In genomic region chr14:57705759-57706158, GRCm38 (mm10) we compare ENCODE assay signal across 25 mouse cellular contexts. TPM values are rescaled to one million over a fixed set of nuclear protein-coding genes. Genes with fewer than 3 reads are reported as not detected.
"Had no signal": no experiment of that assay in that cellular context is flagged by ENCODE, and none has a peak within 500 bp of the region (broad histone marks: within the 10 kb centered on the region; RNA-seq: fewer than 3 reads in every experiment).

No protein-coding gene starts in this region.

- H3K36me3 ChIP-seq: midbrain, embryonic 12.5 days; midbrain, embryonic 15.5 days; neural tube, embryonic 12.5 days had no signal

- H3K9ac ChIP-seq: limb, embryonic 13.5 days; liver, embryonic 12.5 days; liver, embryonic 15.5 days; midbrain, embryonic 12.5 days; midbrain, embryonic 15.5 days; neural tube, embryonic 12.5 days; neural tube, embryonic 15.5 days had no signal

- H3K27me3 ChIP-seq: limb, embryonic 13.5 days; liver, embryonic 12.5 days; liver, embryonic 15.5 days; midbrain, embryonic 12.5 days; midbrain, embryonic 15.5 days; neural tube, embryonic 12.5 days; neural tube, embryonic 15.5 days had no signal

- H3K9me3 ChIP-seq: limb, embryonic 10.5 days; limb, embryonic 13.5 days; liver, embryonic 12.5 days; liver, embryonic 15.5 days; midbrain, embryonic 12.5 days; midbrain, embryonic 15.5 days; neural tube, embryonic 12.5 days; neural tube, embryonic 15.5 days had no signal

- H3K4me3 ChIP-seq: limb, embryonic 10.5 days; limb, embryonic 13.5 days; liver, embryonic 12.5 days; liver, embryonic 15.5 days; midbrain, embryonic 12.5 days; midbrain, embryonic 15.5 days; neural tube, embryonic 12.5 days; neural tube, embryonic 15.5 days had no signal

- H3K27ac ChIP-seq: limb, embryonic 10.5 days; limb, embryonic 13.5 days; liver, embryonic 12.5 days; liver, embryonic 15.5 days; macrophage; midbrain, embryonic 12.5 days; neural tube, embryonic 12.5 days; stomach, postnatal 0 days had no signal

- ATAC-seq: liver, embryonic 12.5 days; midbrain, embryonic 15.5 days had no signal

- H3K4me2 ChIP-seq: limb, embryonic 13.5 days; liver, embryonic 12.5 days; liver, embryonic 15.5 days; midbrain, embryonic 12.5 days; midbrain, embryonic 15.5 days; neural tube, embryonic 12.5 days; neural tube, embryonic 15.5 days had no signal

- DNase-seq: kidney, adult 9 months; kidney, postnatal 14 days; kidney, postnatal 4 days; layer of hippocampus, adult 9-11 months; layer of hippocampus, postnatal 36 days; liver; right cerebral cortex, adult 18-20 months; right cerebral cortex, postnatal 14 days; right cerebral cortex, postnatal 4 days; thymus, adult 2 months; thymus, postnatal 14 days; thymus, postnatal 4 days had no signal

RNA-seq across cellular contexts. Expression of gene Gm49361, which starts 40.1 kb away (rescaled TPM):
- polyA plus RNA-seq: kidney, embryonic 16.5 days; limb, embryonic 10.5 days; limb, embryonic 13.5 days; liver, embryonic 12.5 days; liver, embryonic 15.5 days; lung, embryonic 16.5 days; macrophage; midbrain, embryonic 12.5 days; midbrain, embryonic 15.5 days; neural tube, embryonic 12.5 days; neural tube, embryonic 15.5 days; stomach, embryonic 14.5 days; stomach, postnatal 0 days; thymus, adult 2 months had no signal
